Mouse (Mus musculus) mouse trophoblast stem cell (cell line): Measurements from ENCODE around the gene Il27.

Experiments
- in situ Hi-C, 2 experiments: fragments of 300-500 bp; cut with MseI, MboI; formaldehyde crosslinking; loops; 2 replicates in 1 of 2; 3 replicates in 1 of 2; pipeline ENCODE4 v1.15.1; 2025

Gene Il27

GRCm38 (mm10) chr7:126607064-126607463, 12.3 kb upstream of the Il27 start:
- in situ Hi-C loops = no loop called here

GRCm38 (mm10) chr7:126606611-126607010, 11.9 kb upstream of the Il27 start:
- in situ Hi-C loops = no loop called here

- in situ Hi-C loops = no loop called here
Measured at GRCm38 (mm10) chr7:126602650-126603049, 7.9 kb upstream of the Il27 start.

- in situ Hi-C loops = no loop called here
Measured at GRCm38 (mm10) chr7:126601896-126602295, 7.2 kb upstream of the Il27 start.

- in situ Hi-C loops = no loop called here
Measured at GRCm38 (mm10) chr7:126598919-126599318, 4.2 kb upstream of the Il27 start.

- in situ Hi-C loops = no loop called here
Measured at GRCm38 (mm10) chr7:126596414-126596813, 1.7 kb upstream of the Il27 start.

- in situ Hi-C loops = no loop called here
Measured at GRCm38 (mm10) chr7:126595890-126596289, 1.1 kb upstream of the Il27 start.

- in situ Hi-C loops = no loop called here
Measured at GRCm38 (mm10) chr7:126587779-126588178, 7.0 kb downstream of the Il27 start.

- in situ Hi-C loops = no loop called here
Measured at GRCm38 (mm10) chr7:126586839-126587238, 7.9 kb downstream of the Il27 start.

GRCm38 (mm10) chr7:126585717-126586116, 9.0 kb downstream of the Il27 start, which contains the start of gene Cln3:
TSS of gene Cln3 (minus strand) at chr7:126585817.
- in situ Hi-C loops = no loop called here

GRCm38 (mm10) chr7:126584506-126584977, 10.2 kb downstream of the Il27 start, which contains the start of gene Apobr:
TSS of gene Apobr (plus strand) at chr7:126584942.
- in situ Hi-C loops = loop anchor here in 1 of 2 experiments (5.0 kb wide), 1 partner anchor 53 kb away; no protein-coding TSS in a partner anchor

- in situ Hi-C loops = loop anchor here in 1 of 2 experiments (5.0 kb wide), 1 partner anchor 54 kb away; no protein-coding TSS in a partner anchor
Measured at GRCm38 (mm10) chr7:126583761-126584160, 11.0 kb downstream of the Il27 start.

- in situ Hi-C loops = loop anchor here in 1 of 2 experiments (5.0 kb wide), 1 partner anchor 54 kb away; no protein-coding TSS in a partner anchor
Measured at GRCm38 (mm10) chr7:126583251-126583709, 11.5 kb downstream of the Il27 start.

- in situ Hi-C loops = loop anchor here in 1 of 2 experiments (5.0 kb wide), 1 partner anchor 55 kb away; no protein-coding TSS in a partner anchor
Measured at GRCm38 (mm10) chr7:126582759-126583158, 12.0 kb downstream of the Il27 start.

GRCm38 (mm10) chr7:126581661-126582060, 13.1 kb downstream of the Il27 start:
- in situ Hi-C loops = loop anchor here in 1 of 2 experiments (5.0 kb wide), 1 partner anchor 56 kb away; no protein-coding TSS in a partner anchor

GRCm38 (mm10) chr7:126579172-126579571, 15.6 kb downstream of the Il27 start:
- in situ Hi-C loops = loop anchor here in 1 of 2 experiments (5.0 kb wide), 1 partner anchor 58 kb away; no protein-coding TSS in a partner anchor

- in situ Hi-C loops = loop anchor here in 1 of 2 experiments (5.0 kb wide), 1 partner anchor 60 kb away; no protein-coding TSS in a partner anchor
Measured at GRCm38 (mm10) chr7:126576946-126577345, 17.8 kb downstream of the Il27 start.

GRCm38 (mm10) chr7:126566094-126566765, 28.5 kb downstream of the Il27 start, which contains the start of gene Eif3c:
TSS of gene Eif3c (minus strand) at chr7:126566411.
- in situ Hi-C loops = no loop called here

- in situ Hi-C loops = no loop called here
Measured at GRCm38 (mm10) chr7:126565693-126566092, 29.0 kb downstream of the Il27 start.

GRCm38 (mm10) chr7:126556635-126557034, 38.1 kb downstream of the Il27 start:
- in situ Hi-C loops = no loop called here

- in situ Hi-C loops = no loop called here
Measured at GRCm38 (mm10) chr7:126554796-126555195, 39.9 kb downstream of the Il27 start.

GRCm38 (mm10) chr7:126545631-126546030, 49.1 kb downstream of the Il27 start:
- in situ Hi-C loops = no loop called here

GRCm38 (mm10) chr7:126541661-126542060, 53.1 kb downstream of the Il27 start:
- in situ Hi-C loops = no loop called here
